Mouse (Mus musculus) liver, embryonic 14.5 days (tissue): ENCODE measurements around the gene Kri1. TPM values are rescaled to one million over a fixed set of nuclear protein-coding genes. Genes with fewer than 3 reads are reported as not detected.

ENCODE experiments used
- ATAC-seq: fragments of 200-750 bp; cut with Nextera tagmentation; 2 replicates; pipeline ENCODE4 v1.8.0; 2017; ENCODE audit warnings: moderate number of reproducible peaks, mild to moderate bottlenecking, moderate library complexity; ENCODE audit not compliant: insufficient read depth
- DNase-seq, 3 experiments: peaks; one replicate each; pipeline ENCODE4 v3.0.0-alpha.2; 2012 to 2013; ENCODE audit warnings: low read depth in 3 of 3, low spot score in 3 of 3
- H3K27ac ChIP-seq: fragments of 300-500 bp; sonication (generic); 2 replicates; pipeline ENCODE4 v1.5.1; 2014; ENCODE audit warnings: moderate library complexity, mild to moderate bottlenecking, control low read depth, inconsistent platforms
- H3K27me3 ChIP-seq: fragments of 300-500 bp; sonication (generic); 2 replicates; pipeline ENCODE4 v1.6.1; 2014; ENCODE audit warnings: mild to moderate bottlenecking, low read length, moderate library complexity; ENCODE audit not compliant: control insufficient read depth, insufficient read depth
- H3K36me3 ChIP-seq: fragments of 300-500 bp; sonication (generic); replicated peaks from 2 replicates; pipeline ENCODE4 v1.6.1; 2014; ENCODE audit warnings: low read depth; ENCODE audit not compliant: control insufficient read depth, insufficient read depth
- H3K4me1 ChIP-seq, 2 experiments: fragments of 200-500 bp in 1 of 2; fragments of 300-500 bp in 1 of 2; sonication (generic) in 1 of 2; replicated peaks; 2 replicates each; pipeline ENCODE4 v1.6.1; 2012 to 2014; ENCODE audit warnings: antibody characterized with exemption in 1 of 2, inconsistent platforms in 1 of 2, low read length in 1 of 2; ENCODE audit not compliant: control insufficient read depth in 2 of 2, insufficient read depth in 2 of 2
- H3K4me2 ChIP-seq: fragments of 300-500 bp; sonication (generic); 2 replicates; pipeline ENCODE4 v1.6.1; 2014; ENCODE audit warnings: low read depth, mild to moderate bottlenecking, control low read depth, moderate library complexity
- H3K4me3 ChIP-seq, 2 experiments: fragments of 200-500 bp in 1 of 2; fragments of 300-500 bp in 1 of 2; sonication (generic) in 1 of 2; 2 replicates each; pipeline ENCODE4 v1.5.1; 2012 to 2014; ENCODE audit warnings: low read depth in 2 of 2, low read length in 2 of 2, mild to moderate bottlenecking in 2 of 2, control low read depth in 1 of 2, inconsistent platforms in 1 of 2, moderate library complexity in 1 of 2; ENCODE audit not compliant: insufficient read depth in 1 of 2
- H3K9ac ChIP-seq: fragments of 300-500 bp; sonication (generic); replicated peaks from 2 replicates; pipeline ENCODE4 v1.6.1; 2014; ENCODE audit warnings: mild to moderate bottlenecking, control low read depth, moderate library complexity
- H3K9me3 ChIP-seq: fragments of 300-500 bp; sonication (generic); 2 replicates; pipeline ENCODE4 v1.6.1; 2016; ENCODE audit warnings: low read length, mixed read lengths; ENCODE audit not compliant: control insufficient read depth
- CTCF ChIP-seq: IDR thresholded peaks from 2 replicates; pipeline ENCODE4 v1.5.1; 2016; ENCODE audit warnings: antibody characterized with exemption, low read depth, control low read depth
- EP300 ChIP-seq: IDR thresholded peaks from 2 replicates; pipeline ENCODE4 v1.6.1; 2016; ENCODE audit warnings: antibody characterized with exemption, low read depth
- WGBS: fragments of 180-500 bp; shearing (Covaris S2); extraction: QIAGEN DNeasy Blood & Tissue Kit; methylation state at CpG from one replicate; pipeline ENCODE4 v1.1.7; 2014; ENCODE audit not compliant: insufficient replicate concordance; 5-methylcytosine and 5-hydroxymethylcytosine counted together
- polyA plus RNA-seq, 2 experiments: library from polyadenylated mRNA; depleted of rRNA in 1 of 2; stranded (reverse) in 1 of 2; unstranded in 1 of 2; fragments of >200 nt; fragmentation: Nextera tagmentation in 1 of 2; extraction: Ambion mirVana in 1 of 2; gene quantifications; 2 replicates each; pipeline versions ENCODE4 v1.2.1 to v1.2.3; 2012 to 2014

Kri1 gene
- polyA plus RNA-seq, 2 experiments: 3.9 to 21.9 TPM

- Histone ChIP-seq H3K27me3 (peaks cover 13% of the 10 kb centered on the region), H3K4me2 (no peak overlapping the region), H3K4me3 (no peak overlapping the region), H3K36me3 (no peaks in the 10 kb centered on the region), H3K27ac (no peak overlapping the region), H3K9ac (no peak overlapping the region), H3K4me1 (peaks cover 12 to 32% of the 10 kb centered on the region in 2 experiments), H3K9me3 (no peaks in the 10 kb centered on the region)
- ATAC-seq (no peak), DNase-seq (no peak)
- TF ChIP-seq CTCF: no peak
- no peak for TF ChIP-seq EP300
- WGBS: 56% methylated on average over 5 of the region's 5 CpGs
Measured at GRCm38 (mm10) chr9:21315421-21315820, 27.7 kb upstream of the Kri1 start.

- Histone ChIP-seq H3K9ac (0 out of 2 replicates have a peak overlapping the region, but pooled peaks have one; percentile 9), H3K4me2 (peak overlapping the region; percentile 39; the same call in 1 of the 2 replicates), H3K27ac (peak overlapping the region; percentile 57), H3K27me3 (peaks cover 13% of the 10 kb centered on the region), H3K4me3 (no peak overlapping the region), H3K36me3 (no peaks in the 10 kb centered on the region), H3K9me3 (no peaks in the 10 kb centered on the region), H3K4me1 (peaks cover 8 to 28% of the 10 kb centered on the region in 2 experiments)
- peak in 1 of 3 experiments; percentile 56 for DNase-seq
- peak; percentile 66 for ATAC-seq
- peak; percentile 63 for TF ChIP-seq EP300
- TF ChIP-seq CTCF: no peak
- whole genome bisulfite sequencing: 40% methylated on average over 9 of the region's 9 CpGs
Measured at GRCm38 (mm10) chr9:21314367-21315140, 26.8 kb upstream of the Kri1 start.

DNA sequence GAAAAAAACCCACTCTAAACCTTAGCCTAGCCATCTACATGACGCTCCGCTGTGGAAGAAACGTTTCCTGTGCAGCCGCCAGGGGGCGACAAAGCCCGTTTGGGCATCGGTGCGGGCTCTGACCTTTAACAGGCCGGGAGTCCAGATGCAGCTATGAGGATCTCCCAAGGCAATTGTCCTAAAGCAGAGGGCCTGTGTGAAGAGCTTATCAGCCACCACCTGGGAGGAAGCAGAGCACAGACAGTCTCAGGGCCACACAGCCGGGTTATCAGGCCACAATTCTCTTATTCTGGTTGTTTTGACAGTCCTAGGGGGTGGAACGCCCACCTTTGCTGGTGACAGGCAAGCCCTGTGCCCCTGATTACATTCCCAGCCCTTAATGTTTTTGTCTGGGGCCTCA lies 25.6 kb upstream of the Kri1 start:
- no peak overlapping the region for H3K4me3 ChIP-seq
- peak; percentile 89 for ATAC-seq

GRCm38 (mm10) chr9:21312134-21312533 lies 24.4 kb upstream of the Kri1 start, which contains the start of gene Ap1m2:
Gene Ap1m2 (minus strand): TSS chr9:21312337.
- Histone ChIP-seq H3K9me3 (no peaks in the 10 kb centered on the region), H3K27ac (no peak within 1 kb of the TSS), H3K9ac (no peak within 1 kb of the TSS), H3K4me2 (no peak within 1 kb of the TSS; the same call in 1 of the 2 replicates), H3K4me3 (no peak within 1 kb of the TSS), H3K36me3 (no peaks in the 10 kb centered on the region), H3K4me1 (peaks cover 8 to 21% of the 10 kb centered on the region in 2 experiments), H3K27me3 (peaks cover 13% of the 10 kb centered on the region)
- TF ChIP-seq EP300 (no peak), CTCF (no peak)
- ATAC-seq (no peak), DNase-seq (no peak)
- WGBS: 26% methylated on average over 33 of the region's 35 CpGs

More for the DNA sequence above, 25.6 kb upstream of the Kri1 start:
- no peak overlapping the region for H3K9ac ChIP-seq
- no peaks in the 10 kb centered on the region for H3K9me3 ChIP-seq
- no peak overlapping the region for H3K27ac ChIP-seq
- DNase-seq: peak; percentile 79 to 82 (median 81)
- 1% methylated on average over 11 of the region's 11 CpGs for WGBS
- H3K4me2 ChIP-seq: peak overlapping the region; percentile 26; the same call in 1 of the 2 replicates
- H3K36me3 ChIP-seq: no peaks in the 10 kb centered on the region
- peaks cover 8 to 24% of the 10 kb centered on the region in 2 experiments for H3K4me1 ChIP-seq
- TF ChIP-seq EP300: peak; percentile 78
- peak; percentile 99 for TF ChIP-seq CTCF
- H3K27me3 ChIP-seq: peaks cover 13% of the 10 kb centered on the region

DNA sequence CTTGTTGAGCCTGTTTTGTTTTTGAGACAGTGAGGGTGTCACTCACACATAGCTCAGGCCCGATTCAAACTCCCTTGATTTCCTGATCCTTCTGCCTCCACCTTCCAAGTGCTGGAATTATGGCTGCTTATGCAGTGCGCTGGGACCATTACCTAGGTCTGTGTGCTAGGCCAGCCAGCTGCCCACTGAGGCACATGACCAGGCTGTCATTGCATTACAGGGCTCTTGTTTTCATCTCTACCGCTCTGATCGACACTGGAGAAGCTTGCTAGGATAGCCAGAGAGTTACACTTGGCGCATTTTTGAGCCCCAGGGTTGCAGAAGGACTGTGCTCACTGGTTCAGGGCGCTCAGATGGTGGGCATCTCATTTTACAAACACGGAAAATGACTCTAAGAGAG lies 23.9 kb upstream of the Kri1 start:
- DNase-seq: no peak
- Histone ChIP-seq H3K9me3 (no peaks in the 10 kb centered on the region), H3K36me3 (no peaks in the 10 kb centered on the region), H3K4me1 (peaks cover 8 to 21% of the 10 kb centered on the region in 2 experiments), H3K4me3 (no peak overlapping the region), H3K4me2 (no peak overlapping the region), H3K27ac (no peak overlapping the region), H3K9ac (no peak overlapping the region), H3K27me3 (peaks cover 13% of the 10 kb centered on the region)
- TF ChIP-seq EP300: no peak
- TF ChIP-seq CTCF: no peak
- 54% methylated on average over 7 of the region's 7 CpGs for WGBS
- ATAC-seq: no peak
